In genomic region chr5:128912374-128912773, GRCm38 (mm10) we compare ENCODE assay signal across 18 mouse cellular contexts. TPM values are rescaled to one million over a fixed set of nuclear protein-coding genes. Genes with fewer than 3 reads are reported as not detected.
"Had no signal": no experiment of that assay in that cellular context is flagged by ENCODE, and none has a peak within 500 bp of the region (broad histone marks: within the 10 kb centered on the region; RNA-seq: fewer than 3 reads in every experiment).

No protein-coding gene starts in this region.

- H3K4me2 ChIP-seq: limb, embryonic 15.5 days; liver, embryonic 12.5 days; lung, embryonic 14.5 days; midbrain, embryonic 12.5 days; neural tube, embryonic 12.5 days had no signal

- H3K9ac ChIP-seq: limb, embryonic 15.5 days; liver, embryonic 12.5 days; lung, embryonic 14.5 days; midbrain, embryonic 12.5 days; neural tube, embryonic 12.5 days had no signal

- H3K4me1 ChIP-seq: liver, embryonic 12.5 days; midbrain, embryonic 12.5 days had no signal

- DNase-seq: kidney, adult 11 months; kidney, adult 9 months; kidney, postnatal 36 days; lung, embryonic 14.5 days; lung, postnatal 10 days; lung, postnatal 4 days; right cerebral cortex, postnatal 25 days; thymus, adult 2 months; thymus, postnatal 25 days had no signal

- H3K9me3 ChIP-seq: limb, embryonic 15.5 days; neural tube, embryonic 12.5 days had no signal

- H3K4me3 ChIP-seq: limb, embryonic 15.5 days; liver, embryonic 12.5 days; megakaryocyte, embryonic 14.5 days; midbrain, embryonic 12.5 days; myocyte; neural tube, embryonic 12.5 days had no signal

- H3K36me3 ChIP-seq: limb, embryonic 15.5 days; liver, embryonic 12.5 days; midbrain, embryonic 12.5 days; neural tube, embryonic 12.5 days had no signal

- ATAC-seq: liver, embryonic 12.5 days; midbrain, embryonic 16.5 days had no signal

- H3K27ac ChIP-seq: kidney, postnatal 0 days; limb, embryonic 15.5 days; liver, embryonic 12.5 days; midbrain, embryonic 12.5 days; neural tube, embryonic 12.5 days had no signal

- H3K27me3 ChIP-seq: limb, embryonic 15.5 days; liver, embryonic 12.5 days; megakaryocyte, embryonic 14.5 days; midbrain, embryonic 12.5 days; neural tube, embryonic 12.5 days had no signal

RNA-seq across cellular contexts. Expression of gene Rimbp2, which starts 40.9 kb away (rescaled TPM):
- polyA plus RNA-seq: kidney, postnatal 0 days; liver, embryonic 12.5 days; liver, embryonic 16.5 days; lung, embryonic 14.5 days; myocyte had no signal
